Mouse (Mus musculus) embryonic fibroblast, embryonic 13.5 days (primary cell): Measurements from ENCODE around the gene Cgref1.

Experiments used
- CTCF ChIP-seq: IDR thresholded peaks from 2 replicates; pipeline ENCODE4 v1.5.1; 2011; ENCODE audit warnings: mild to moderate bottlenecking, control low read depth, low read length, moderate library complexity, borderline replicate concordance; ENCODE audit not compliant: insufficient read depth
- POLR2A ChIP-seq: IDR thresholded peaks from 2 replicates; pipeline ENCODE4 v1.6.1; 2011; ENCODE audit warnings: low read depth, mild to moderate bottlenecking, control low read depth, low read length, moderate library complexity

DNA sequence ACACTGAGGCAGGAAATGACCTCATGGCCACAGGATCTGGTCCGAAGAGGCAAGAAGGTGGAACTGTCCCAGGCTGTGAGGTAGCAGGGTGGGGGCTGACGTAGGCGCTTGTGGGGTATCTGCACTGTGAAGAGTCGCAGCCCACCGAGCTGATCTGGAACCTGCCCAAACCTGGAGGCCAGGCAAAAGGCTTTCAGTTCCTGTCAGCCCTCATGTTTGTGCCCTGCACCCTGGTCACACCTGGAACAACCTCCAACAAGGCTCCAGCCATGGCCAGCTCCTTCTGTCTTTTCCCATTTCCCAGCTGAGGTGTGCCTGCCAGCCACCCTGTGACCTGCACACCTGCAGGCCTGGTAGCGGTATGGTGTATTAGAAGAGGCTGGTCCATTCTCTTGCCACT lies 12.5 kb upstream of the Cgref1 start:
- TF ChIP-seq POLR2A, result no peak
- TF ChIP-seq CTCF, result no peak
